Mouse (Mus musculus): ENCODE results near the gene Cpeb4. TPM values are rescaled to one million over a fixed set of nuclear protein-coding genes. Genes with fewer than 3 reads are reported as not detected.

The Cpeb4 gene
- total RNA-seq (2012; rRNA removed), result 10.6 and 13.8 TPM in 2 replicates
- 20.1 and 21.4 TPM in 2 replicates for total RNA-seq (2014; rRNA removed)
- polyA plus RNA-seq (2012; ENCODE audit: insufficient read length, low read depth), result 23.5 and 23.9 TPM in 2 replicates

DNA sequence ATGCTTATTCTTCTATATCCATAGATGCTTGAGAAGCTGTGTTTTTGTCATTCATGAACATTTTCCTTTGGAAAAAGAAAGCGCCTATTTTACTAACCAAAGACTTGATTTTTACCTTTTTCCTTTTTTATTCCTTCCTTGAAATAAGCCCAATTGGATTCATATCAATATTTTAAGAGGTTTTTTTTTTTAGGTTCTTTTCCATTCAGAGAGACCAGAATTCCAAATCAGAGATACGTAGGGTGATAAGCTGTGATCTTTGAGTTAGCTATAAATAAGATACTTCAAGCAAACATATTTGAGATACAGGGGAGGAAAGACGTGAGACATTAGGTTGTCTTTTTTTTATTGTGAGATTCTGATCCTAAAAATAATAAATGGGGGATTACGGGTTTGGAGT is at the start of gene Cpeb4:
Cpeb4 (plus strand) TSS at position 301 of the 400 bp plus-strand sequence.
- peak within 1 kb of the TSS; percentile 91 for H3K9ac ChIP-seq (ENCODE audit: insufficient read depth, low read depth)
- H3K4me3 ChIP-seq (replicated peaks in 1 of 3; ENCODE audit: low read depth in 2 of 3, low read length in 2 of 3, poor library complexity in 1 of 3), result peak within 1 kb of the TSS; percentile 75 to 88 (median 82)
- H3K27ac ChIP-seq (ENCODE audit: insufficient read depth, low read depth), result peak within 1 kb of the TSS; percentile 90
- H3K4me1 ChIP-seq (ENCODE audit: control insufficient read depth in 1 of 2, insufficient read depth in 2 of 2), result peaks cover 8 to 42% of the 10 kb centered on the region in 2 experiments; a peak in 3 of 4 replicates
- peaks cover 2 to 9% of the 10 kb centered on the region in 2 experiments for H3K36me3 ChIP-seq (replicated peaks in 1 of 2; ENCODE audit: control insufficient read depth in 1 of 2, insufficient read depth in 1 of 2, low read length in 1 of 2)
- no peak for TF ChIP-seq RCOR1 (conservative IDR thresholded peaks at IDR 0.05; ENCODE audit: low read depth, low read length)
- TF ChIP-seq MYC (IDR thresholded peaks at IDR 0.05; ENCODE audit: low read depth, low read length), result no peak
- TF ChIP-seq MAZ (IDR thresholded peaks at IDR 0.05; ENCODE audit: low read depth, low read length), result no peak
- TF ChIP-seq USF2 (conservative IDR thresholded peaks at IDR 0.05; ENCODE audit: low read depth, low read length), result no peak
- TF ChIP-seq ZMIZ1 (IDR thresholded peaks at IDR 0.05; ENCODE audit: low read depth, low read length), result no peak
- TF ChIP-seq JUN (IDR thresholded peaks at IDR 0.05; ENCODE audit: insufficient read depth, low read depth, low read length), result no peak
- no peak for TF ChIP-seq MXI1 (IDR thresholded peaks at IDR 0.05; ENCODE audit: low read depth, low read length)
- no peak for TF ChIP-seq TBP (conservative IDR thresholded peaks at IDR 0.05; ENCODE audit: low read depth, low read length)
- TF ChIP-seq UBTF (IDR thresholded peaks at IDR 0.05; ENCODE audit: low read depth, low read length), result no peak
- no peak for TF ChIP-seq BHLHE40 (IDR thresholded peaks at IDR 0.05; ENCODE audit: low read depth, low read length)
- no peak for TF ChIP-seq MAX (IDR thresholded peaks at IDR 0.05; ENCODE audit: low read length)
- no peak for TF ChIP-seq NELFE (IDR thresholded peaks at IDR 0.05; ENCODE audit: low read depth, low read length)
- TF ChIP-seq PAX5 (IDR thresholded peaks at IDR 0.05; ENCODE audit: low read length), result no peak
- TF ChIP-seq IRF4 (IDR thresholded peaks at IDR 0.05; ENCODE audit: low read depth, low read length), result no peak
- TF ChIP-seq CHD2 (IDR thresholded peaks at IDR 0.05; ENCODE audit: low read length), result no peak
- TF ChIP-seq MEF2A (IDR thresholded peaks at IDR 0.05; ENCODE audit: borderline replicate concordance, low read depth, low read length), result no peak
- in situ Hi-C loops (cut with MboI; ENCODE audit: low pct_ligation_motif_present, low pct_unique_long_range_greater_than_20kb, low sequenced_read_pairs) (no loop called here), dilution Hi-C loops (cut with MboI; ENCODE audit: extremely low pct_ligation_motif_present, extremely low pct_unique_long_range_greater_than_20kb, low sequenced_read_pairs) (no loop called here)
- H3K9me3 ChIP-seq (replicated peaks; ENCODE audit: low read length), result no peaks in the 10 kb centered on the region
- H3K27me3 ChIP-seq (replicated peaks), result no peaks in the 10 kb centered on the region
- H3K79me2 ChIP-seq (replicated peaks; ENCODE audit: control insufficient read depth, extremely low read depth, insufficient read depth, poor library complexity, severe bottlenecking), result peaks cover 41% of the 10 kb centered on the region
- DNase-seq (ENCODE audit: extremely low read depth), result no peak
- peak within 1 kb of the TSS; percentile 99 for H3K4me2 ChIP-seq (ENCODE audit: insufficient read depth, low read depth, poor library complexity, severe bottlenecking)

DNA sequence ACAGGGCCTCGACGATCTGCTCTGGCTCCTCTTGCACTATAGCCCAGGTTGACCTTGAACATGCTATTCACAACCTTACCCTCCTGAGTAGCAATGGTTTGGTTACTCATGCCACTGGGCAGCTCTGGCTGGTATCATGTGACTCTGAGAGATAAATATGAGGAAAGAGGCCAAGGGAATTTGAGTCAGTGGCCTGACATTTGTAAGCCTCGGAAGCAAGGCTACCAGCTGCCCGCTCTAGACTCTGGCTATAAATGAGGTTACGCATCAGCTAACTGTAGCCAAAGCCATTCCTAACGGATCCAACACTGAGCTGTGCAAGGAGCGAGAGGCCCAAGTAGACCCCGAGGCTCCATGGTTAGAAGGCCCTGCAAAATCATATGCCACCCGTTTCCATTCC is 49.5 kb upstream of the Cpeb4 start:
- Histone ChIP-seq H3K27me3 (replicated peaks) (no peaks in the 10 kb centered on the region), H3K36me3 (replicated peaks in 1 of 2; ENCODE audit: control insufficient read depth in 1 of 2, insufficient read depth in 1 of 2, low read length in 1 of 2) (no peaks in the 10 kb centered on the region), H3K27ac (ENCODE audit: insufficient read depth, low read depth) (no peak overlapping the region), H3K4me1 (ENCODE audit: control insufficient read depth in 1 of 2, insufficient read depth in 2 of 2) (peaks cover 27 to 66% of the 10 kb centered on the region in 2 experiments), H3K4me3 (replicated peaks in 1 of 3; ENCODE audit: low read depth in 2 of 3, low read length in 2 of 3, poor library complexity in 1 of 3) (no peak overlapping the region), H3K9ac (ENCODE audit: insufficient read depth, low read depth) (no peak overlapping the region), H3K9me3 (replicated peaks; ENCODE audit: low read length) (no peaks in the 10 kb centered on the region), H3K4me2 (ENCODE audit: insufficient read depth, low read depth, poor library complexity, severe bottlenecking) (no peak overlapping the region), H3K79me2 (replicated peaks; ENCODE audit: control insufficient read depth, extremely low read depth, insufficient read depth, poor library complexity, severe bottlenecking) (no peaks in the 10 kb centered on the region)
- in situ Hi-C loops (cut with MboI; ENCODE audit: low pct_ligation_motif_present, low pct_unique_long_range_greater_than_20kb, low sequenced_read_pairs), result no loop called here
- no peak for DNase-seq (ENCODE audit: extremely low read depth)
- TF ChIP-seq NELFE (IDR thresholded peaks at IDR 0.05; ENCODE audit: low read depth, low read length) (no peak), BHLHE40 (IDR thresholded peaks at IDR 0.05; ENCODE audit: low read depth, low read length) (no peak), MXI1 (IDR thresholded peaks at IDR 0.05; ENCODE audit: low read depth, low read length) (no peak), NRF1 (IDR thresholded peaks at IDR 0.05; ENCODE audit: low read depth, low read length) (no peak), PAX5 (IDR thresholded peaks at IDR 0.05; ENCODE audit: low read length) (no peak), IRF4 (IDR thresholded peaks at IDR 0.05; ENCODE audit: low read depth, low read length) (no peak), POLR2A (IDR thresholded peaks at IDR 0.05; ENCODE audit: low read depth, low read length) (no peak), RCOR1 (conservative IDR thresholded peaks at IDR 0.05; ENCODE audit: low read depth, low read length) (no peak), UBTF (IDR thresholded peaks at IDR 0.05; ENCODE audit: low read depth, low read length) (no peak), MAX (IDR thresholded peaks at IDR 0.05; ENCODE audit: low read length) (no peak), ZKSCAN1 (IDR thresholded peaks at IDR 0.05; ENCODE audit: borderline replicate concordance, low read depth, low read length) (no peak), HCFC1 (IDR thresholded peaks at IDR 0.05; ENCODE audit: low read depth, low read length) (no peak), ZMIZ1 (IDR thresholded peaks at IDR 0.05; ENCODE audit: low read depth, low read length) (no peak), EP300 (IDR thresholded peaks at IDR 0.05; ENCODE audit: low read length) (no peak), CHD1 (IDR thresholded peaks at IDR 0.05; ENCODE audit: low read depth, low read length) (no peak), POLR2AphosphoS2 (IDR thresholded peaks at IDR 0.05; ENCODE audit: low read depth, low read length) (no peak)
- dilution Hi-C loops (cut with MboI; ENCODE audit: extremely low pct_ligation_motif_present, extremely low pct_unique_long_range_greater_than_20kb, low sequenced_read_pairs), result no loop called here
